Mouse (Mus musculus): ENCODE results near the gene Ttl. TPM values are rescaled to one million over a fixed set of nuclear protein-coding genes. Genes with fewer than 3 reads are reported as not detected.

Ttl gene
- total RNA-seq (2021): 1 to 10 TPM; 5.8 to 10.0 TPM
- long read RNA-seq, experiment 1, full-length matches to known transcripts: 12 of 14 reads
- long read RNA-seq, experiment 1, partial matches to known transcripts: 0 of 14 reads
- long read RNA-seq, experiment 1, other reads (novel, unspliced or antisense): 2 of 14 reads
- long read RNA-seq, experiment 2, full-length matches to known transcripts: 10 of 13 reads
- long read RNA-seq, experiment 2, partial matches to known transcripts: 0 of 13 reads
- long read RNA-seq, experiment 2, other reads (novel, unspliced or antisense): 3 of 13 reads

- TF ChIP-seq CTCF (IDR thresholded peaks at IDR 0.05): 0 out of 2 replicates have a peak, but pooled peaks have one; percentile 9
- peak within 1 kb of the TSS; percentile 91 for H3K27ac ChIP-seq
- DNase-seq: peak; percentile 91
- intact Hi-C loops (cut with DNase I): loop anchor here (5.0 kb wide), 1 partner anchor 118 kb away; no protein-coding TSS in a partner anchor
- H3K4me3 ChIP-seq: peak within 1 kb of the TSS; percentile 90
Measured at GRCm38 (mm10) chr2:129065437-129066282, at the start of gene Ttl. Gene Ttl (plus strand): TSS chr2:129065942.

DNA sequence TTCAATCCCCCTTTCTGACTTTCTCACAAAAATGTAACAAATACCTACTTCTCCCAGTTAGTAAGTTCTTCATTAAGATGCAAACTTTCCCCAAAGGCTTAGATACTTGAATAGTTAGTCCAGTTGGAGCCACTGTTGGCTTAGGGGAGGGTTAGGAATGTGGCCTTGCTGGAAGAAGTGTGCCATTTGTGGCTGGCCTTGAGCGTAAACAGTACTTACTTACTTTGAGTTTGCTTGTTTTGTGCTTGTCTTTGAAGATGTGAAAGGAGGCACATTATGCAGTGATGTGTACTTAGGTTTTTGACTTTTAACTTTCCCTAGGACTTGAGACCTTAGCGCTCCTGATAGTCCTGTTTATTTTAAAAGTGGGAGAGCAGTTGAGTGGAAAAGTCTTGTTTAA lies 45.6 kb upstream of the Ttl start:
- no peak overlapping the region for H3K27ac ChIP-seq
- no peak for TF ChIP-seq CTCF (IDR thresholded peaks at IDR 0.05)
- no peak for DNase-seq
- intact Hi-C loops (cut with DNase I): no loop called here
- H3K4me3 ChIP-seq: no peak overlapping the region

DNA sequence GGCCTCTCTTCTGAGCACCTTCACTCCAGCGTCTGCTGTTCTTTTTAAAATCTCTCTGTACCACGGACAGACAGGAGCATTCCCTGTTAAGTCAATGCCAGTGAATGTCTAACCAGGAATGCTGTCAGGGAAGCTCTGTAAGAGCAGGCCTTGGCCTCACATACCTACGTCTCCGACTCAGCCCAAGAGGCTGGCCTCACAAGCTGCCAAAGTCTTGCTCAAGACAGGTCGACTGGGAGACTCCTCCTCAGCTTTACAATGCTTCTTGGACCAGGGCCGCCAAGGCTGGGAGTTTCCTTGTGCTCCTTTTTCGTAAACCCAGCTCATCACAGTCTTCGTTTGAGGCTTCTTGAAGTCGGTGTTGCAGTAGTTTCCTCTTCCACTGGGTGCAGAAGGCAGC lies 40.9 kb upstream of the Ttl start:
- no peak for DNase-seq
- Histone ChIP-seq H3K27ac (no peak overlapping the region), H3K4me3 (no peak overlapping the region)
- no peak for TF ChIP-seq CTCF (IDR thresholded peaks at IDR 0.05)
- intact Hi-C loops (cut with DNase I): no loop called here

DNA sequence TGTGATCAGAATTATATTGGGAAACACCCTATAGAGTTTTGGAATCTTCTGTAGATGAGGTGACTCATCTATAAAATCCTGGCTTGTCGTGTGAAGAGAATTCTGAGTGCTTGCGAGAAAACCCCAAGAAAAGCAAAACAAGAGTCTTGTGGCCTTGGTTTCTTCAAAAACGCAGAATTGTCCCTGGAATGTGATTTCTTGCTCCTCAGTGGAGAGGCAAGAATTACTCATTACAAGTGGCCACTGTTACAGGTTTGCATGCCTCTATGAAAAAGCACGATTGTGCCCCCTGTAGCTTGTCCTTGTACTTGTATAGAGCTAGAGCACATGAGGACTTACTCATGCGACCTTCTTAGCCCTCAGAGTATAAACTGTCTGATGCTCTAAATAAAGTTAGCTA lies 30.4 kb upstream of the Ttl start:
- TF ChIP-seq CTCF (IDR thresholded peaks at IDR 0.05): no peak
- no peak overlapping the region for H3K4me3 ChIP-seq
- H3K27ac ChIP-seq: no peak overlapping the region
- intact Hi-C loops (cut with DNase I): no loop called here
- no peak for DNase-seq

GRCm38 (mm10) chr2:129038426-129038936 lies 27.3 kb upstream of the Ttl start:
- no peak for TF ChIP-seq CTCF (IDR thresholded peaks at IDR 0.05)
- no peak overlapping the region for H3K27ac ChIP-seq
- intact Hi-C loops (cut with DNase I): no loop called here
- peak overlapping the region; percentile 68 for H3K4me3 ChIP-seq
- peak; percentile 20 for DNase-seq

GRCm38 (mm10) chr2:129038937-129039631 lies 26.7 kb upstream of the Ttl start:
- peak overlapping the region; percentile 68 for H3K4me3 ChIP-seq
- intact Hi-C loops (cut with DNase I): no loop called here
- no peak for TF ChIP-seq CTCF (IDR thresholded peaks at IDR 0.05)
- H3K27ac ChIP-seq: no peak overlapping the region
- DNase-seq: peak; percentile 43

- no peak for DNase-seq
- intact Hi-C loops (cut with DNase I): no loop called here
- peak; percentile 15; the same call in 1 of the 2 replicates for TF ChIP-seq CTCF (IDR thresholded peaks at IDR 0.05)
Measured at GRCm38 (mm10) chr2:129040567-129040966, 25.2 kb upstream of the Ttl start.

DNA sequence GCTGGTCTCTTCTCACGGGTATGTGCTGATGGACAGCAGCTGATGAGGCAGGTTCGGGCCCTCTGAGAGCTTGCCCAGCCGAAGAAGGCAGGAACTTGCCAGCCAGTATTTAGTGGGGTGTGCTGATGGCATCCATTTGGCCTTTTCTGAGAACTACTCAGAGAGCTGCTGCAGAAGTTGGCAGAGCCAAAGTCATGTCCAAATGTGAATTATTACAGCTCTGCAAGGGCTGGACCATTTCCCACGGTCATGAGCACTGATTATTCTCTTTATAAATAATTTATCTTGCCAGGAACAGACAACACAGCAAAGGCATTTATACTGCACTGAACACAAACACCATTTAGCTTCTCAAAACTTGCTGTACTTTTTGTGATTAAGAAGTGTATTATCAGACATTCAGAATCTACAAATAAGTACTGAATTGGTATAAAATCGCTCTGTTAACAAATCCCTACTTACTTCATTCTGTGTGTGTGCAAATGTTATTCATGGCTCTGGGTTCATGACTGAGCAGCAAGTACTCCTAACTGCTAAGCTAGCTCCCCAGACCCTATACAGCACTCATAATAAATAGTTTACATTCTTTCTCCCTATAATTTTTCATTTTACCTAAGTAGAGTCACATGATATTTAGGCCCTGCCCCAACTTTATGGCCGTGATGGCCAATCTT lies 19.4 kb upstream of the Ttl start:
- intact Hi-C loops (cut with DNase I): no loop called here
- no peak for TF ChIP-seq CTCF (IDR thresholded peaks at IDR 0.05)
- Histone ChIP-seq H3K4me3 (no peak overlapping the region), H3K27ac (no peak overlapping the region)
- DNase-seq: no peak

More at GRCm38 (mm10) chr2:129040567-129040966, 25.2 kb upstream of the Ttl start:
- no peak overlapping the region for H3K4me3 ChIP-seq
- no peak overlapping the region for H3K27ac ChIP-seq

DNA sequence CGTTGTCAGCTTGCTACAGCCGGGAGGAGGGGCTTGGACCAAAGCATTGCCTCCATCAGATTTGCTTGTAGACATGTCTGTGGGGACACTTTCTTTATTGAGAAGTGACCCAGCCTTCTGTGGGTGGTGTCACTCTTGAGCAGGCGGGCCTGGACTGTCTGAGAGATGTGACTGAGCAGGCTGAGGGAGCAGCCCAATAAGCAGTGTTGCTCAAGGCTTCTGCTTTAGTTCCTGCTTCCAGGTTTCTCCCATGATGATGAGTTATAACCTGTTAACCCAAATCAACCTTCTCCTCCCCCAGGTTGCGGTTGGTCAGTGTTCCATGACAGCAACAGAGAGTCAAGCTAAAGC lies 18.9 kb upstream of the Ttl start:
- no peak for TF ChIP-seq CTCF (IDR thresholded peaks at IDR 0.05)
- no peak for DNase-seq
- Histone ChIP-seq H3K4me3 (no peak overlapping the region), H3K27ac (no peak overlapping the region)
- intact Hi-C loops (cut with DNase I): no loop called here

GRCm38 (mm10) chr2:129047811-129048210 lies 17.9 kb upstream of the Ttl start, which contains the start of gene Vinac1:
Gene Vinac1 (minus strand): TSS chr2:129048172.
- no peak for TF ChIP-seq CTCF (IDR thresholded peaks at IDR 0.05)
- no peak for DNase-seq
- Histone ChIP-seq H3K4me3 (no peak within 1 kb of the TSS), H3K27ac (no peak within 1 kb of the TSS)
- intact Hi-C loops (cut with DNase I): no loop called here

- intact Hi-C loops (cut with DNase I): no loop called here
- no peak overlapping the region for H3K4me3 ChIP-seq
- H3K27ac ChIP-seq: no peak overlapping the region
- no peak for DNase-seq
- TF ChIP-seq CTCF (IDR thresholded peaks at IDR 0.05): no peak
Measured at GRCm38 (mm10) chr2:129052451-129052983, 13.2 kb upstream of the Ttl start.

- DNase-seq: no peak
- no peak overlapping the region for H3K4me3 ChIP-seq
- no peak overlapping the region for H3K27ac ChIP-seq
- intact Hi-C loops (cut with DNase I): no loop called here
- no peak for TF ChIP-seq CTCF (IDR thresholded peaks at IDR 0.05)
Measured at GRCm38 (mm10) chr2:129055741-129056140, 10.0 kb upstream of the Ttl start.

Data from gastrocnemius, adult 2 months (tissue).